Mouse (Mus musculus): ENCODE measurements at regions not wholly inside any gene's neighbourhood (a gene's known extent, or its start where the extent isn't known, plus 50 kb on each side); places are given as distances from the start of the nearest gene placed in this dataset.

DNA sequence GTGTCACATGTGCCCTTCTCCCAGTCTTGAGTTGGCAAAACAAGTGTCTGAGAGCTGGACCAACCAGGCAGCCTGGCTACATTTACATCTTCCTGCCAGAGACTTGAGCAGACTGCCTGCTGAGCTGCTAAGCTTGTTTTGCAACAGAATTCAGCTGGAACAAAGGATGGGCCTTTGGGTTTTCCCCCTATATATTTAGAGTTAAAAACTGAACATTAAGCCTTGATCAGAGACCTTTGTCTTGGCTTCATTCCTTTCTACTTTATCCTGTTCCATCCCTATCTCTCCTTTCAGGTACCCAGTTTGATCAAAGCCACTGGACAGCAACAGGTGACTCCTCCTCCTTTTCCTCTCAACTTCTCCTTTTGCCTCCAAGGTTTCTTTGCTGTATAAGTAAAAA lies 1125.3 kb downstream of the Grik2 start:
- DNase-seq (ENCODE audit: low read depth, low spot score): peak; percentile 84

DNA sequence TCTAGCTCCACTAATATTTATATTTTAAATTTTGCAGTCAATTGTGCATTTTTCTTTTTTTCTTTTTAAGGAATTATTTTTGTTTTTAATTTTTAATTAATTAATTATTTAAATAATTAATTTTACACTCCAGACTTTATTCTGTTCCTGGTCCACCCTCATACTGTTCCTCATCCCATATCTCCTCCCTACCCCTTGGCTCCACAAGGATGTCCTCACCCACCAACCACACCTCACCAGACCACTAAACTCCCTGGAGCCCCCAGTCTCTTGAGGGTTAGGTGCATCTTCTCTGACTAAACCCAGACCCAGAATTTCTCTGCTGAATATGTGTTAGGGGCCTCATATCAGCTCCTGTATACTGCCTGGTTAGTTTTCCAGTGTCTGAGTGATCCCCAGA lies 1142.8 kb downstream of the Grik2 start:
- no peak for DNase-seq (ENCODE audit: low read depth, low spot score)
